Mouse (Mus musculus) limb, embryonic 10.5 days (tissue): ENCODE results near the gene Cars2. TPM values are rescaled to one million over a fixed set of nuclear protein-coding genes. Genes with fewer than 3 reads are reported as not detected.

ENCODE experiments used
- DNase-seq: peaks from one replicate; pipeline ENCODE4 v3.0.0-alpha.2; 2017; ENCODE audit warnings: low spot score
- H3K27ac ChIP-seq: fragments of 300-500 bp; sonication (generic); 2 replicates; pipeline ENCODE4 v1.5.1; 2016; ENCODE audit warnings: mild to moderate bottlenecking
- H3K27me3 ChIP-seq: fragments of 300-500 bp; sonication (generic); 2 replicates; pipeline ENCODE4 v1.6.1; 2016; ENCODE audit warnings: low read depth, mild to moderate bottlenecking; ENCODE audit not compliant: poor library complexity, severe bottlenecking
- H3K36me3 ChIP-seq: fragments of 300-500 bp; sonication (generic); 2 replicates; pipeline ENCODE4 v1.6.1; 2016; ENCODE audit warnings: mild to moderate bottlenecking, moderate library complexity
- H3K4me1 ChIP-seq: fragments of 300-500 bp; sonication (generic); 2 replicates; pipeline ENCODE4 v1.6.1; 2016
- H3K4me3 ChIP-seq: fragments of 300-500 bp; sonication (generic); 2 replicates; pipeline ENCODE4 v1.5.1; 2016; ENCODE audit warnings: mild to moderate bottlenecking, moderate library complexity
- H3K9me3 ChIP-seq: fragments of 300-500 bp; sonication (generic); replicated peaks from 2 replicates; pipeline ENCODE4 v1.6.1; 2016; ENCODE audit warnings: mild to moderate bottlenecking
- WGBS: fragments of 180-500 bp; shearing (Covaris S2); methylation state at CpG from one replicate; pipeline ENCODE4 v1.1.7; 2016; 5-methylcytosine and 5-hydroxymethylcytosine counted together
- polyA plus RNA-seq: library from polyadenylated mRNA; unstranded; fragments of >200 nt; fragmentation: Nextera tagmentation; extraction: Ambion mirVana; gene quantifications from 2 replicates; pipeline ENCODE4 v1.2.1, GENCODE M21; 2016

Gene Cars2
- polyA plus RNA-seq, 1 experiment from 2014 or later, result 20.1 TPM

DNA sequence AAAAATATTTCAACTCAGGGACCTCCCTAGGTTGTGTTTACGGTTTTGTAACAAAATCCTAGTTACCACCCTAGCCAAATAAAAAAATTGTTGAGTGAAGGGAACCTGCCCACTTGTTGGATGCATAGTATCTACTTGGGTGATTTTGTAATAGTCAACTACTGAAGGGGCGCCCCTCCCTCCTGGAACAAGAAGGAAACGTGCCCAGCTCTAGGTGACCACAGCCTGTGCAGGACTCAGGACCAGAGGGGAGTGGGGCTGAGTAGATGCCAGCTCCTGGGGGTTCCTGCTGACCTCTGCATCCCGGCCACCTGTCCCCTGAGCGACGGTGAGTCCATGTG lies 32.6 kb downstream of the Cars2 start:
- H3K36me3 ChIP-seq, result peaks cover 82% of the 10 kb centered on the region
- no peak for DNase-seq

DNA sequence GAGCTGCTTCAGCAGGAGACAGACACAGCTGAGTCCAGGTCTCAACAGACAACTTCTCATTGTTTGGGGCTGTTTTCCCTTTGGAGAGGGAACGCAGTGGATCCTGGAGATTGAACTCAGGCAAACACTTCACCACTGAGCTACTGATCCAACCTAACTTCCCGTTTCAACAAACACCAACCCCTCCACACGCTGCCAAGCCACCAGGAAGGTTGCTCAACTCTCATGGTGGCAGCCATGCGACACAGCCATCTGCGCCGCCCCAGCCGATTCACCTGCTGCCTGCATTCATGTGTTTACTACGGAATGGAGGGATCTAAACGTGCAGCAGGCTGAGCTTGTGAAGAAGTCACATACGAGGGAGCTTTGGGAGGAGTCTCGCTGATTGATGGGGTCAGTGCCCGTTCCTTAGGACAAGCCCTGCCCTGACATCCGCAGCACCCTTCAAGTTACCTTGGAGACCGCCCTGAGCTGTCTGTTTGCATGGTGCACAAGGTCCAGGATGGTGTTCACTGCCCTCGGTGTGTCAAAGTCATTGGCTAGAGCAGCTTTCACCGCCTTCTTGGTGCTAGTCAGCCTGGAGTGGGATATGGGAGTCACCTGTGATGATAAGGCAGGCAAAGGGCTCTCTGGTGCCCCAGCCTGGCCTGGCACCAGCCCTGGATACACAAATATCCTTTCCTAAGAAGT lies 33.1 kb downstream of the Cars2 start:
- Histone ChIP-seq H3K9me3 (no peaks in the 10 kb centered on the region), H3K36me3 (peaks cover 87% of the 10 kb centered on the region), H3K27ac (no peak overlapping the region), H3K27me3 (no peaks in the 10 kb centered on the region), H3K4me1 (no peaks in the 10 kb centered on the region), H3K4me3 (no peak overlapping the region)
- DNase-seq, result no peak
- WGBS, result 89% methylated on average over 16 of the region's 16 CpGs

More for the DNA sequence above, 32.6 kb downstream of the Cars2 start:
- no peaks in the 10 kb centered on the region for H3K27me3 ChIP-seq
- 93% methylated on average over 6 of the region's 6 CpGs for WGBS
- no peak overlapping the region for H3K4me3 ChIP-seq
- no peak overlapping the region for H3K27ac ChIP-seq
- H3K9me3 ChIP-seq, result no peaks in the 10 kb centered on the region
- H3K4me1 ChIP-seq, result no peaks in the 10 kb centered on the region

DNA sequence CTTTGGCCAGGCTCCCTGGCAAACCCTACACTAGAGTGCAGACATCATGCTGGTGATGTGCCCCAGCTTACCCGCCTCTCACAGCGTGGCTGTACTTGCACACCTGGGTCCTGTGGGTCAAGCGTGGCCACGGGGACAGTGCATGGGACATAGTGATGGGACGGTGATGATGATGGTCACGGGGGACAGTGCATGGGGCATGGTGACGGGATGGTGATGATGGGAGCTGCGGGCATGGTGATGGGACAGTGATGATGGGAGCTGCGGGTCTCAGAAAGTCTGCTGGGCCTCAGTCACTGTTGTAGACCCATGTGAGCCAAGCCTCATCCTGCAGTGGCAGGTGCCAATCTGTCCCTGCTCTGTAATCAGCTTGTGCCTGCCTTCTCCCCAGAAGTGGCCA lies 34.3 kb downstream of the Cars2 start:
- H3K4me1 ChIP-seq, result no peaks in the 10 kb centered on the region
- 95% methylated on average over 9 of the region's 9 CpGs for WGBS
- no peak overlapping the region for H3K27ac ChIP-seq
- H3K36me3 ChIP-seq, result peaks cover 90% of the 10 kb centered on the region
- H3K4me3 ChIP-seq, result no peak overlapping the region
- H3K9me3 ChIP-seq, result no peaks in the 10 kb centered on the region
- DNase-seq, result no peak
- H3K27me3 ChIP-seq, result no peaks in the 10 kb centered on the region

DNA sequence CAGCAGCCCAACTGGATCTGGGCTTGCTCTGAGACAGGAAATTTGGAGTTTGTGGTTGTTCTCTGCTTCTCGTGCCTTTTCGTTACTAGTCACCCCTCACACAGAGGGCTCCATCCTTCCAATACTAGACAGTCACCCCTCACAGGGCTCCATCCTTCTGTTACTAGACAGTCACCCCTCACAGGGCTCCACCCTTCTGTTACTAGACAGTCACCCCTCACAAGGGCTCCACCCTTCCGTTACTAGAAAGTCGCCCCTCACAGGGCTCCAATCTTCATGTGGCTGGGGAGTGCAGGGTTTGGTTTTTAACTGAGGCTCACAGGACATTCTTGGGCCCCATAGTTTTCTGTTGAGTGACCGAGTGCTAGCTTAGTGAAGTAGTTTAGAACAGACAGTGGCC lies 37.3 kb downstream of the Cars2 start:
- H3K9me3 ChIP-seq, result no peaks in the 10 kb centered on the region
- H3K4me1 ChIP-seq, result no peaks in the 10 kb centered on the region
- DNase-seq, result no peak
- WGBS, result 91% methylated on average over 5 of the region's 5 CpGs
- H3K4me3 ChIP-seq, result no peak overlapping the region
- peaks cover 99% of the 10 kb centered on the region for H3K36me3 ChIP-seq
- H3K27ac ChIP-seq, result no peak overlapping the region
- no peaks in the 10 kb centered on the region for H3K27me3 ChIP-seq

DNA sequence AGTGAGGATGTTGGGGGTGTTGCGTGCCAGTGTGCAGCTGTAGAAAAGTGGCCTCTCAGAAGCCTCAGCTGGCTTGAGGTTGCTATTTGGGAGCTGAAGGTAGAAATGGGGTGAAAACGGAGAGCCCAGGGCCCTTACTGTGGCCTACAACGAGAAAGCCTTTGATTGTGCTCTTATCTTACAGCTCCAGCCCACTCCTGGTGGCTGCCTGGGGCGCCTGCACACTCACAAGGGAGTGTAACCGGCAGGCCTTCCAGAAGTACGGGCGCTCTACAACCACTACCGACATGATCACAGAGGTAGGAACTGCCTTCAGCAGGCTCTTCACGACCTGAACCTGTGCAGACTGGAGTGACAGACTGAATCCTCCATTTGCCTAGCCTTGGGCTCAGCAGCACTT lies 37.9 kb downstream of the Cars2 start:
- no peak for DNase-seq
- Histone ChIP-seq H3K4me3 (no peak overlapping the region), H3K4me1 (no peaks in the 10 kb centered on the region), H3K27me3 (no peaks in the 10 kb centered on the region), H3K9me3 (no peaks in the 10 kb centered on the region), H3K27ac (no peak overlapping the region), H3K36me3 (peaks cover 99% of the 10 kb centered on the region)
- 91% methylated on average over 9 of the region's 9 CpGs for WGBS

DNA sequence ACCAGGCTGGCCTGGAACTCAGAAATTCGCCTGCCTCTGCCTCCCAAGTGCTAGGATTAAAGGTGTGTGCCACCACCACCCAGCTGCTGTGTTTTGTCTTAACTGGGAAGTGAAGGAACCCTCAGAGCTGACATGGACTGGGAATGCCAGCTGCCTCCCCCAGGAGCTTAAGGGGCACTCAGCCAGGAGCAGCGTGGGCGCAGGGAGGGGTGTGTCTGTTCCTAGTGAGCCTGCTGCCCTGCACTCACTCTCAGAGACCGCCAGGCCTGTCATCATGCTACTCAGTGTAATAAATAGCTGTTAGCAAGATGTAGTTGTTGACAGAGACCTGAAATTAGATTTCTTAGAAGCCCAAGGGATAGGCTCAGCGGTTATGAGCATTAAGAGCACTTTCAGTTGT lies 39.6 kb downstream of the Cars2 start:
- Histone ChIP-seq H3K9me3 (no peaks in the 10 kb centered on the region), H3K27me3 (no peaks in the 10 kb centered on the region), H3K27ac (no peak overlapping the region), H3K36me3 (peaks cover 99% of the 10 kb centered on the region), H3K4me3 (no peak overlapping the region), H3K4me1 (peaks cover 6% of the 10 kb centered on the region)
- 90% methylated on average over 5 of the region's 5 CpGs for WGBS
- DNase-seq, result no peak

DNA sequence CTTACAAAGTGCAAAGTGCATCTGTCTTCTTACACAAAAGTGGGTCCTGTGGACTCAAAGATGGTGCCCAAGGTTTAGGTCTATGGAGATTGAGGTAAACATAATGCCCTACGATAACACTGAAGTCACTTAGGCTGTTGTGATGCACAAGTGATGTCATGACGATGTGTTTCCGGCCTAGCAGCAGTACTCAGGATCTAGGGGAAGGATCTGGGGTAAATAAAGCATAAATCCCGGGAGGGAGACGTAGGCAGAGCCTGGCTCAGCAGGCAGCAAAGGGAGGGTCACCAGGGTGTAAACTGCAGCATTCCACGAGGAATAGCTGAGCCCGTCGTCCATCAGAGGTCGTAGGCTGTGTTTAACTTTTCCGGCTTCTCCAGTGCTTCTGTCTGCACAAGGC lies 41.7 kb downstream of the Cars2 start:
- Histone ChIP-seq H3K36me3 (peaks cover 99% of the 10 kb centered on the region), H3K4me1 (peaks cover 6% of the 10 kb centered on the region), H3K9me3 (no peaks in the 10 kb centered on the region), H3K27me3 (no peaks in the 10 kb centered on the region), H3K4me3 (no peak overlapping the region), H3K27ac (no peak overlapping the region)
- DNase-seq, result no peak
- 90% methylated on average over 10 of the region's 10 CpGs for WGBS

DNA sequence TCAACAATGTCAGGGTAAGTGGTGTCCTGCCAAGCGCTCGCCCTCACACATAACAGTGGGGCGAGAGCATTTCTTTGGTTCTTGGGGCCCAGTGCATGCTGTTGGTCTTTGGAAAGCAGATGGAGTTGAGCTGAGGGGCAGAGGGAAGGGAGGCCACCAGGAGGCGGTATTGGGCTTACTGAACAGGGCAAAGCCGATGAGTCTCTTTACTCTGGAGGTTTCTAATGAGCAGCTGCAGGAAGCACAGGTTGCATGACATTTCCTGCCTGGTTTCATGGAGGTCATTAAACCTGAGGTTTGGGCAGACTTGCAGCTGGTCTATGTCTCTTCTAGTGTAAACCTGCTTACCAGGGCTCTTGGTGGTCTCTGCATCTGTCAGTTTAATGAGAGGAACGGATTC lies 43.8 kb downstream of the Cars2 start:
- H3K27me3 ChIP-seq, result no peaks in the 10 kb centered on the region

GRCm38 (mm10) chr8:11506074-11506473 lies 44.5 kb downstream of the Cars2 start:
- H3K27me3 ChIP-seq, result no peaks in the 10 kb centered on the region
- no peak overlapping the region for H3K27ac ChIP-seq
- H3K4me3 ChIP-seq, result no peak overlapping the region
- no peaks in the 10 kb centered on the region for H3K9me3 ChIP-seq
- H3K4me1 ChIP-seq, result peaks cover 6% of the 10 kb centered on the region
- 89% methylated on average over 14 of the region's 14 CpGs for WGBS
- DNase-seq, result no peak
- peaks cover 92% of the 10 kb centered on the region for H3K36me3 ChIP-seq

More for the DNA sequence above, 43.8 kb downstream of the Cars2 start:
- DNase-seq, result peak; percentile 74
- 75% methylated on average over 6 of the region's 6 CpGs for WGBS
- H3K36me3 ChIP-seq, result peaks cover 98% of the 10 kb centered on the region
- H3K9me3 ChIP-seq, result no peaks in the 10 kb centered on the region
- H3K4me1 ChIP-seq, result peaks cover 6% of the 10 kb centered on the region
- H3K4me3 ChIP-seq, result no peak overlapping the region
- H3K27ac ChIP-seq, result no peak overlapping the region

DNA sequence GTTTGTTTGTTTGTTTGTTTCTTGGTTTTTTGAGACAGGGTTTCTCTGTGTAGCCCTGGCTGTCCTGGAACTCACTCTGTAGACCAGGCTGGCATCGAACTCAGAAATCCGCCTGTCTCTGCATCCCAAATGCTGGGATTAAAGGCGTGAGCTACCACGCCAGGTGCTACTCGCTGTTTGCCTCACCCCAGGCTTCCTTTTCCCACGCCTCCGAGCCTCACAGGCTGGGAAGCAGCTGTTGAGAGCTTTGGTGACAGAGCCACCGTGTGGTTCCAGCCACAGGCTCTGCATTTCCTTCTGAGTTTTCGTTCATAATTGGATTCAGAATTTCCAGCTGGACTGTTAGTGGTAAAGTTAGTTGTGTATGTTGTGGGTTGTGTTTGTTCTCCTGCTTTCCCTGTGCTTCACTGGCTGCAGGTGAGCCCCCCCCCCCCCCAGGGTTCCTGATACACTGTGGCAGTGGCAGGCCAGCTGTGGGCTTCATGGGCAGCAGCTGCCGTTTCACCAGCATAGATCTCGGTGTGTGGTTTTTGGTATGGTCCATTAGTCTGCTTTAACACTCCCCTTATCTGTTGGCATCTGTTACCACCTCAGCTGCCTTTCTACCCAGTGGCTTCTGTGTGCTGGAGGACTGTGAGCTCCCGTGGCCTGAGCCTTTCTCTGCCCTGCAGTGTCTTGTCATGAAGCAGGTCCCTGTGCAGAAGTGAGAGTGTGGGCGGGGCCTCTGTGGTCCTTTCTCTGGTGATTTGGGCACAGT lies 46.9 kb downstream of the Cars2 start:
- Histone ChIP-seq H3K36me3 (peaks cover 84% of the 10 kb centered on the region), H3K27ac (no peak overlapping the region), H3K9me3 (no peaks in the 10 kb centered on the region), H3K27me3 (no peaks in the 10 kb centered on the region), H3K4me1 (peaks cover 8% of the 10 kb centered on the region), H3K4me3 (no peak overlapping the region)
- no peak for DNase-seq
- WGBS, result 88% methylated on average over 13 of the region's 13 CpGs

DNA sequence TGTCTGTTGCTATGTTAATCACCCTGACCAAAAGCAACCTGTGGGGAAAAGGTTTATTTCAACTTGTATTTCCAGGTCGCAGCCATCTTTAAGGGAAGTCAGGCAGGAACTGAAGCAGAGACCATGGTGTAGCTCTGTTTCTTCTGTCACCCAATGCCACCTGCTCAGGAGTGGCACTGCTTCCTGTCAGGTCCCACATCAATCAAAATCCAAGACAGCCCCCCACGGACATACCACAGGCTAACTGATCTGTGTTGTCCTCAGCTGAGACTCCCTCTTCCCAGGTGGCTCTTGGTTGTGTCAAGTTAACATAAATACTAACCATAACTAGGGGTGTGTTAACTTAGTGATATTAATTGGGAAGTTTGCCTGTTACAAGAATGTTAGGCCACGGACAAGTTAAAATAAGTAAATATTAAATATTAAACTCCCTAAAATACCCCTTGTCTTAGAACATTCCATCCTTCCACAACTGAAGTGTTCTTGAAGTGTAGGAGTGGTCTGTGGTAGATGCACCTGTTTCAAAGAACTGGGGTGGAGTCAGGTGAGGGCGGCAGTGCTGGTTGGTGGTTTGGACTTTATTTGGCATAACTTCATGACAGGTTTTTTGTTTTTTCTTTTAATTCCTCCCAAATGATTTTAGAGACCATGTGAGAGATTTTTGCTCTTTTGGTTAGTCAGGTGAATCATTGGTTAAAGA lies 51.6 kb downstream of the Cars2 start:
- Histone ChIP-seq H3K36me3 (peaks cover 39% of the 10 kb centered on the region), H3K4me3 (no peak overlapping the region), H3K4me1 (peaks cover 14% of the 10 kb centered on the region), H3K27ac (no peak overlapping the region), H3K9me3 (no peaks in the 10 kb centered on the region), H3K27me3 (0 out of 2 replicates have a peak, but pooled peaks cover 5% of the 10 kb centered on the region)
- WGBS, result 90% methylated on average over 4 of the region's 4 CpGs
- DNase-seq, result no peak

DNA sequence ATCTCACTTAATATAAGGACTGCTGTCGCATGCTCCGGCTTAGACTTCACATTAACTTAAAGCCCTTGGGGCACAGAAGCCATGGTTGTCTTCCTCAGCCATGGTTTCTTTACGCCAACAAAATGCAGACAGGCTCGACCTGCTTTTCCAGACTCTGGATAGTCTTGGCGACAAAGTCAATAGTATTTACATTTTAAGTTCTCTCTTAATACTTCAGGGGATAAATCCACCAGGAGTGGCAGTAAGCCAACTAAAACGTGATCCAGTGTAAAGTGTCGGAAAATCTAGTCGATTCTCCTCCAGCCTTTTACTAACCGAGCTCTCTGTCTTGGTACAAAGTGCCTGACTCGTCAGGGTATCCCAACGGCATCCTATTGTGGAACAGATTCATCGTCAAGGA lies 52.3 kb downstream of the Cars2 start:
- 0 out of 2 replicates have a peak, but pooled peaks cover 5% of the 10 kb centered on the region for H3K27me3 ChIP-seq
- peak overlapping the region; percentile 98 for H3K4me3 ChIP-seq
- no peak for DNase-seq
- H3K27ac ChIP-seq, result no peak overlapping the region
- 79% methylated on average over 12 of the region's 12 CpGs for WGBS
- no peaks in the 10 kb centered on the region for H3K9me3 ChIP-seq
- peaks cover 14% of the 10 kb centered on the region for H3K4me1 ChIP-seq
- peaks cover 33% of the 10 kb centered on the region for H3K36me3 ChIP-seq
